Mouse (Mus musculus) thymus, adult 2 months (tissue): Measurements from ENCODE around the gene Actg1.

Experiments
- CTCF ChIP-seq: fragments of 200-500 bp; IDR thresholded peaks from 2 replicates; pipeline ENCODE4 v1.5.1; 2012; ENCODE audit warnings: mild to moderate bottlenecking, control low read depth, low read length, moderate library complexity, borderline replicate concordance; ENCODE audit not compliant: control insufficient read depth, poor library complexity, insufficient read depth; ENCODE audit errors: extremely low read depth
- POLR2A ChIP-seq: fragments of 200-500 bp; IDR thresholded peaks from 2 replicates; pipeline ENCODE4 v1.6.1; 2012; ENCODE audit warnings: mild to moderate bottlenecking, low read length, control low read depth, moderate library complexity; ENCODE audit not compliant: control insufficient read depth, poor library complexity, insufficient read depth; ENCODE audit errors: extremely low read depth

- TF ChIP-seq CTCF (no peak), POLR2A (no peak)
These were observed 42.6 kb downstream of the Actg1 start for GRCm38 (mm10) chr11:120305535-120306365.
